Mouse (Mus musculus): Measurements from ENCODE around the gene Fkbp8. TPM values are rescaled to one million over a fixed set of nuclear protein-coding genes. Genes with fewer than 3 reads are reported as not detected.

The Fkbp8 gene
- polyA plus RNA-seq, 1 experiment from 2014 or later, result 300 TPM

GRCm38 (mm10) chr8:70574302-70574701 is 46.8 kb downstream of the Fkbp8 start:
- no peak overlapping the region for H3K4me2 ChIP-seq (ENCODE audit: low read depth, low read length)
- H3K4me3 ChIP-seq (ENCODE audit: low read length), result no peak overlapping the region
- peaks cover 12% of the 10 kb centered on the region for H3K36me3 ChIP-seq (ENCODE audit: control insufficient read depth, insufficient read depth, low read length)
- no peak overlapping the region for H3K9ac ChIP-seq (ENCODE audit: low read length)
- no peaks in the 10 kb centered on the region for H3K9me3 ChIP-seq (ENCODE audit: control insufficient read depth, low read length)
- no peak overlapping the region for H3K27ac ChIP-seq (ENCODE audit: low read length)
- H3K27me3 ChIP-seq (ENCODE audit: control insufficient read depth, insufficient read depth, low read depth, low read length), result no peaks in the 10 kb centered on the region
- 0 out of 2 replicates have a peak, but pooled peaks cover 2% of the 10 kb centered on the region for H3K4me1 ChIP-seq (replicated peaks; ENCODE audit: control insufficient read depth, insufficient read depth, low read length)
- no peak for ATAC-seq (ENCODE audit: low read depth)

GRCm38 (mm10) chr8:70574915-70575314 is 47.4 kb downstream of the Fkbp8 start:
- Histone ChIP-seq H3K4me1 (replicated peaks; ENCODE audit: control insufficient read depth, insufficient read depth, low read length) (0 out of 2 replicates have a peak, but pooled peaks cover 2% of the 10 kb centered on the region), H3K4me3 (ENCODE audit: low read length) (no peak overlapping the region), H3K36me3 (ENCODE audit: control insufficient read depth, insufficient read depth, low read length) (peaks cover 13% of the 10 kb centered on the region), H3K27me3 (ENCODE audit: control insufficient read depth, insufficient read depth, low read depth, low read length) (no peaks in the 10 kb centered on the region), H3K9ac (ENCODE audit: low read length) (no peak overlapping the region), H3K4me2 (ENCODE audit: low read depth, low read length) (no peak overlapping the region), H3K9me3 (ENCODE audit: control insufficient read depth, low read length) (no peaks in the 10 kb centered on the region), H3K27ac (ENCODE audit: low read length) (no peak overlapping the region)
- 48% methylated on average over 4 of the region's 4 CpGs for WGBS
- 0 out of 2 replicates have a peak, but pooled peaks have one; percentile 30 for ATAC-seq (ENCODE audit: low read depth)

GRCm38 (mm10) chr8:70577207-70577606 is 49.7 kb downstream of the Fkbp8 start:
- Histone ChIP-seq H3K4me3 (ENCODE audit: low read length) (no peak overlapping the region), H3K9ac (ENCODE audit: low read length) (no peak overlapping the region), H3K9me3 (ENCODE audit: control insufficient read depth, low read length) (no peaks in the 10 kb centered on the region), H3K4me1 (replicated peaks; ENCODE audit: control insufficient read depth, insufficient read depth, low read length) (0 out of 2 replicates have a peak, but pooled peaks cover 2% of the 10 kb centered on the region), H3K4me2 (ENCODE audit: low read depth, low read length) (no peak overlapping the region), H3K27me3 (ENCODE audit: control insufficient read depth, insufficient read depth, low read depth, low read length) (no peaks in the 10 kb centered on the region), H3K27ac (ENCODE audit: low read length) (no peak overlapping the region), H3K36me3 (ENCODE audit: control insufficient read depth, insufficient read depth, low read length) (peaks cover 26% of the 10 kb centered on the region)
- ATAC-seq (ENCODE audit: low read depth), result no peak
- 93% methylated on average over 3 of the region's 3 CpGs for WGBS

GRCm38 (mm10) chr8:70583476-70584387 is 56.2 kb downstream of the Fkbp8 start:
- Histone ChIP-seq H3K9me3 (ENCODE audit: control insufficient read depth, low read length) (no peaks in the 10 kb centered on the region), H3K4me2 (ENCODE audit: low read depth, low read length) (no peak overlapping the region), H3K4me3 (ENCODE audit: low read length) (no peak overlapping the region), H3K27ac (ENCODE audit: low read length) (no peak overlapping the region), H3K9ac (ENCODE audit: low read length) (no peak overlapping the region), H3K27me3 (ENCODE audit: control insufficient read depth, insufficient read depth, low read depth, low read length) (no peaks in the 10 kb centered on the region), H3K36me3 (ENCODE audit: control insufficient read depth, insufficient read depth, low read length) (peaks cover 38% of the 10 kb centered on the region), H3K4me1 (replicated peaks; ENCODE audit: control insufficient read depth, insufficient read depth, low read length) (no peaks in the 10 kb centered on the region)
- 83% methylated on average over 18 of the region's 18 CpGs for WGBS
- ATAC-seq (ENCODE audit: low read depth), result no peak

GRCm38 (mm10) chr8:70584606-70585257 is 57.2 kb downstream of the Fkbp8 start:
- H3K27me3 ChIP-seq (ENCODE audit: control insufficient read depth, insufficient read depth, low read depth, low read length), result no peaks in the 10 kb centered on the region
- peaks cover 33% of the 10 kb centered on the region for H3K36me3 ChIP-seq (ENCODE audit: control insufficient read depth, insufficient read depth, low read length)
- WGBS, result 83% methylated on average over 9 of the region's 9 CpGs
- H3K27ac ChIP-seq (ENCODE audit: low read length), result no peak overlapping the region
- no peaks in the 10 kb centered on the region for H3K9me3 ChIP-seq (ENCODE audit: control insufficient read depth, low read length)
- H3K4me1 ChIP-seq (replicated peaks; ENCODE audit: control insufficient read depth, insufficient read depth, low read length), result no peaks in the 10 kb centered on the region
- H3K4me2 ChIP-seq (ENCODE audit: low read depth, low read length), result no peak overlapping the region
- H3K4me3 ChIP-seq (ENCODE audit: low read length), result no peak overlapping the region
- H3K9ac ChIP-seq (ENCODE audit: low read length), result no peak overlapping the region
- peak; percentile 27; the same call in 1 of the 2 replicates for ATAC-seq (ENCODE audit: low read depth)

Other genes with a start within 250 kb of the Fkbp8 start
- gene Homer3, start 244.9 kb upstream of the Fkbp8 start, polyA plus RNA-seq (2015; fragmentation: Nextera tagmentation; extraction: Ambion mirVana), result 60.0 and 66.8 TPM in 2 replicates
- 39.6 and 44.8 TPM in 2 replicates for gene Ddx49, start 225.2 kb upstream of the Fkbp8 start, polyA plus RNA-seq (2015; fragmentation: Nextera tagmentation; extraction: Ambion mirVana)
- 325 and 349 TPM in 2 replicates for gene Cope, start 225.2 kb upstream of the Fkbp8 start, polyA plus RNA-seq (2015; fragmentation: Nextera tagmentation; extraction: Ambion mirVana)
- gene Cers1, start 211.9 kb upstream of the Fkbp8 start, polyA plus RNA-seq (2015; fragmentation: Nextera tagmentation; extraction: Ambion mirVana), result 2.4 and 3.0 TPM in 2 replicates
- 0.40 and 1.4 TPM in 2 replicates for gene Gdf1, start 197.9 kb upstream of the Fkbp8 start, polyA plus RNA-seq (2015; fragmentation: Nextera tagmentation; extraction: Ambion mirVana)
- gene Upf1, start 174.4 kb upstream of the Fkbp8 start, polyA plus RNA-seq (2015; fragmentation: Nextera tagmentation; extraction: Ambion mirVana), result 8.7 and 10.5 TPM in 2 replicates
- 0.68 and 0.75 TPM in 2 replicates for gene Comp, start 154.2 kb upstream of the Fkbp8 start, polyA plus RNA-seq (2015; fragmentation: Nextera tagmentation; extraction: Ambion mirVana)
- gene Crtc1, start 88.1 kb upstream of the Fkbp8 start, polyA plus RNA-seq (2015; fragmentation: Nextera tagmentation; extraction: Ambion mirVana), result 13.9 and 15.4 TPM in 2 replicates
- gene Klhl26, start 50.8 kb upstream of the Fkbp8 start, polyA plus RNA-seq (2015; fragmentation: Nextera tagmentation; extraction: Ambion mirVana), result 28.8 and 29.4 TPM in 2 replicates
- gene Tmem59l, start 40.4 kb upstream of the Fkbp8 start, polyA plus RNA-seq (2015; fragmentation: Nextera tagmentation; extraction: Ambion mirVana), result 5.6 and 7.0 TPM in 2 replicates
- gene Crlf1, start 34.6 kb upstream of the Fkbp8 start, polyA plus RNA-seq (2015; fragmentation: Nextera tagmentation; extraction: Ambion mirVana), result 166 and 169 TPM in 2 replicates
- 125 and 133 TPM in 2 replicates for gene Rex1bd, start 21.0 kb upstream of the Fkbp8 start, polyA plus RNA-seq (2015; fragmentation: Nextera tagmentation; extraction: Ambion mirVana)
- gene Uba52, start 16.9 kb upstream of the Fkbp8 start, polyA plus RNA-seq (2015; fragmentation: Nextera tagmentation; extraction: Ambion mirVana), result 917 and 987 TPM in 2 replicates
- 54.0 and 55.3 TPM in 2 replicates for gene Kxd1, start 232 bp downstream of the Fkbp8 start, polyA plus RNA-seq (2015; fragmentation: Nextera tagmentation; extraction: Ambion mirVana)
- 19.8 and 21.4 TPM in 2 replicates for gene Ell, start 11.7 kb downstream of the Fkbp8 start, polyA plus RNA-seq (2015; fragmentation: Nextera tagmentation; extraction: Ambion mirVana)
- gene Isyna1, start 66.6 kb downstream of the Fkbp8 start, polyA plus RNA-seq (2015; fragmentation: Nextera tagmentation; extraction: Ambion mirVana), result 118 and 121 TPM in 2 replicates
- gene Ssbp4, start 81.1 kb downstream of the Fkbp8 start, polyA plus RNA-seq (2015; fragmentation: Nextera tagmentation; extraction: Ambion mirVana), result 106 and 108 TPM in 2 replicates
- 2.0 and 3.2 TPM in 2 replicates for gene Lrrc25, start 88.4 kb downstream of the Fkbp8 start, polyA plus RNA-seq (2015; fragmentation: Nextera tagmentation; extraction: Ambion mirVana)
- gene Gdf15, start 104.7 kb downstream of the Fkbp8 start, polyA plus RNA-seq (2015; fragmentation: Nextera tagmentation; extraction: Ambion mirVana), result 0.45 and 0.60 TPM in 2 replicates
- 43.6 and 46.7 TPM in 2 replicates for gene Pgpep1, start 132.7 kb downstream of the Fkbp8 start, polyA plus RNA-seq (2015; fragmentation: Nextera tagmentation; extraction: Ambion mirVana)
- gene Lsm4, start 145.5 kb downstream of the Fkbp8 start, polyA plus RNA-seq (2015; fragmentation: Nextera tagmentation; extraction: Ambion mirVana), result 197 and 214 TPM in 2 replicates
- 26.2 and 28.8 TPM in 2 replicates for gene Jund, start 171.2 kb downstream of the Fkbp8 start, polyA plus RNA-seq (2015; fragmentation: Nextera tagmentation; extraction: Ambion mirVana)
- gene Iqcn, start 175.7 kb downstream of the Fkbp8 start, polyA plus RNA-seq (2015; fragmentation: Nextera tagmentation; extraction: Ambion mirVana), result not detected in 2 replicates
- 0.26 TPM in 1 of 2 replicates, not detected in the other for gene Gm3336, start 190.8 kb downstream of the Fkbp8 start, polyA plus RNA-seq (2015; fragmentation: Nextera tagmentation; extraction: Ambion mirVana)
- gene Pde4c, start 196.0 kb downstream of the Fkbp8 start, polyA plus RNA-seq (2015; fragmentation: Nextera tagmentation; extraction: Ambion mirVana), result 0.10 and 0.19 TPM in 2 replicates
- gene Rab3a, start 227.0 kb downstream of the Fkbp8 start, polyA plus RNA-seq (2015; fragmentation: Nextera tagmentation; extraction: Ambion mirVana), result 14.8 and 16.2 TPM in 2 replicates
- gene Mpv17l2, start 233.2 kb downstream of the Fkbp8 start, polyA plus RNA-seq (2015; fragmentation: Nextera tagmentation; extraction: Ambion mirVana), result 37.1 and 39.2 TPM in 2 replicates
- gene Pik3r2, start 249.0 kb downstream of the Fkbp8 start, polyA plus RNA-seq (2015; fragmentation: Nextera tagmentation; extraction: Ambion mirVana), result 56.0 and 56.8 TPM in 2 replicates

All from lung, embryonic 16.5 days (tissue).